In genomic region chr19:21651664-21652063, GRCm38 (mm10) we compare ENCODE assay signal across 8 mouse cellular contexts. TPM values are rescaled to one million over a fixed set of nuclear protein-coding genes. Genes with fewer than 3 reads are reported as not detected.
DNase-seq lines count a peak whose midpoint lies in the region; ATAC-seq and TF ChIP-seq lines count a peak whose summit lies in the region.

No protein-coding gene starts in this region.

- DNase-seq in kidney, adult 2 months, result no peak
- DNase-seq in kidney, adult 8-10 months, result no peak
- no peak for DNase-seq in hindbrain, embryonic 11.5 days (ENCODE audit: low spot score)
- DNase-seq in midbrain, embryonic 10.5 days (ENCODE audit: low spot score), result no peak
- DNase-seq in layer of hippocampus, postnatal 36 days, result no peak
- no peak for DNase-seq in thymus, postnatal 10 days (ENCODE audit: low spot score in 2 of 2)

- peak overlapping the region; percentile 76 for H3K9ac ChIP-seq in hindbrain, embryonic 11.5 days (ENCODE audit: low read depth, low read length)

- TF ChIP-seq POLR2A in kidney, adult 2 months (IDR thresholded peaks at IDR 0.05; ENCODE audit: low read depth, low read length), result no peak
- no peak for TF ChIP-seq POLR2A in bone marrow, adult 2 months (IDR thresholded peaks at IDR 0.05; ENCODE audit: borderline replicate concordance, control insufficient read depth, low read depth, low read length)

- ATAC-seq in hindbrain, embryonic 11.5 days (ENCODE audit: low FRiP score), result no peak
- no peak for ATAC-seq in activated CD4-positive, CD25-positive, alpha-beta regulatory T cell, adult 4 months

- H3K4me1 ChIP-seq in kidney, adult 2 months (ENCODE audit: control insufficient read depth, insufficient read depth, low read length), result peaks cover 5% of the 10 kb centered on the region; the same call in 1 of the 2 replicates
- peaks cover 6% of the 10 kb centered on the region for H3K4me1 ChIP-seq in bone marrow, adult 2 months (ENCODE audit: control insufficient read depth, insufficient read depth, low read length)
- peaks cover 2% of the 10 kb centered on the region; the same call in 1 of the 2 replicates for H3K4me1 ChIP-seq in hindbrain, embryonic 11.5 days (replicated peaks; ENCODE audit: control insufficient read depth, insufficient read depth, low read length)
- peaks cover 37% of the 10 kb centered on the region for H3K4me1 ChIP-seq in midbrain, embryonic 10.5 days

- H3K27me3 ChIP-seq in kidney, adult 2 months (replicated peaks; ENCODE audit: control insufficient read depth, insufficient read depth, low read length), result no peaks in the 10 kb centered on the region
- no peaks in the 10 kb centered on the region for H3K27me3 ChIP-seq in hindbrain, embryonic 11.5 days (ENCODE audit: control insufficient read depth, insufficient read depth, low read length)
- H3K27me3 ChIP-seq in midbrain, embryonic 10.5 days (ENCODE audit: low read depth, poor library complexity, severe bottlenecking), result no peaks in the 10 kb centered on the region

- no peak overlapping the region for H3K27ac ChIP-seq in kidney, adult 2 months (ENCODE audit: insufficient read depth, low read depth, low read length)
- no peak overlapping the region for H3K27ac ChIP-seq in bone marrow, adult 2 months (ENCODE audit: control insufficient read depth, insufficient read depth, low read depth, low read length, poor library complexity)
- H3K27ac ChIP-seq in hindbrain, embryonic 11.5 days (ENCODE audit: low read depth, low read length), result no peak overlapping the region
- peak overlapping the region; percentile 99 for H3K27ac ChIP-seq in midbrain, embryonic 10.5 days (replicated peaks)

- no peak for TF ChIP-seq CTCF in kidney, adult 2 months (conservative IDR thresholded peaks at IDR 0.05; ENCODE audit: insufficient read depth, insufficient read length, low read depth, low read length)
- no peak for TF ChIP-seq CTCF in bone marrow, adult 2 months (IDR thresholded peaks at IDR 0.05; ENCODE audit: control insufficient read depth, insufficient read depth, low read length)

- H3K4me2 ChIP-seq in hindbrain, embryonic 11.5 days (replicated peaks; ENCODE audit: low read depth, low read length), result peak overlapping the region; percentile 67

- no peaks in the 10 kb centered on the region for H3K36me3 ChIP-seq in kidney, adult 2 months (ENCODE audit: control insufficient read depth, insufficient read depth, low read length)
- no peaks in the 10 kb centered on the region for H3K36me3 ChIP-seq in hindbrain, embryonic 11.5 days (ENCODE audit: control insufficient read depth, insufficient read depth, low read length)
- peaks cover 5% of the 10 kb centered on the region for H3K36me3 ChIP-seq in midbrain, embryonic 10.5 days

- WGBS in kidney, adult 2 months, result 28% methylated on average over 6 of the region's 6 CpGs
- WGBS in bone marrow, adult 2 months, result 54% methylated on average over 6 of the region's 6 CpGs
- WGBS in hindbrain, embryonic 11.5 days, result 59% methylated on average over 6 of the region's 6 CpGs
- WGBS in midbrain, embryonic 10.5 days, result 55% methylated on average over 6 of the region's 6 CpGs

- H3K9me3 ChIP-seq in hindbrain, embryonic 11.5 days (ENCODE audit: control insufficient read depth, low read length), result no peaks in the 10 kb centered on the region
- no peaks in the 10 kb centered on the region for H3K9me3 ChIP-seq in midbrain, embryonic 10.5 days (replicated peaks)

- H3K4me3 ChIP-seq in kidney, adult 2 months (ENCODE audit: insufficient read depth, low read depth, low read length), result peak overlapping the region; percentile 67
- peak overlapping the region; percentile 76 for H3K4me3 ChIP-seq in bone marrow, adult 2 months (replicated peaks; ENCODE audit: control insufficient read depth, low read depth, low read length)
- H3K4me3 ChIP-seq in hindbrain, embryonic 11.5 days (ENCODE audit: low read depth, low read length), result peak overlapping the region; percentile 87
- peak overlapping the region; percentile 94 for H3K4me3 ChIP-seq in midbrain, embryonic 10.5 days

RNA-seq across cellular contexts. Expression of gene 1110059E24Rik, which starts 1.1 kb away (rescaled TPM):
- 3.8 and 7.3 TPM in 2 replicates for polyA plus RNA-seq in kidney, adult 2 months (2012; rRNA removed)
- 10.3 and 14.1 TPM in 2 replicates for polyA plus RNA-seq in bone marrow, adult 2 months (2011; ENCODE audit: insufficient read depth, insufficient read length, low replicate concordance, missing spikeins)
- 74.5 and 75.6 TPM in 2 replicates for polyA plus RNA-seq in hindbrain, embryonic 11.5 days (2014; fragmentation: Nextera tagmentation; extraction: Ambion mirVana)
- 78.9 and 79.2 TPM in 2 replicates for polyA plus RNA-seq in midbrain, embryonic 10.5 days (2016; fragmentation: Nextera tagmentation; extraction: Ambion mirVana)
- total RNA-seq in layer of hippocampus, postnatal 36 days (2021), result 10 to 100 TPM; 25.0 to 26.5 TPM
- 10 to 100 TPM; 47.7 to 65.9 TPM for polyA plus RNA-seq in activated CD4-positive, CD25-positive, alpha-beta regulatory T cell, adult 4 months (2017; shearing (Covaris generic))

RNA-seq across cellular contexts. Expression of gene Abhd17b, which starts 1.3 kb away (rescaled TPM):
- polyA plus RNA-seq in kidney, adult 2 months (2012; rRNA removed), result 10.5 and 11.1 TPM in 2 replicates
- polyA plus RNA-seq in bone marrow, adult 2 months (2011; ENCODE audit: insufficient read depth, insufficient read length, low replicate concordance, missing spikeins), result 3.7 and 9.7 TPM in 2 replicates
- 44.5 and 50.2 TPM in 2 replicates for polyA plus RNA-seq in hindbrain, embryonic 11.5 days (2014; fragmentation: Nextera tagmentation; extraction: Ambion mirVana)
- 36.4 and 38.2 TPM in 2 replicates for polyA plus RNA-seq in midbrain, embryonic 10.5 days (2016; fragmentation: Nextera tagmentation; extraction: Ambion mirVana)
- total RNA-seq in layer of hippocampus, postnatal 36 days (2021), result 10 to 100 TPM; 44.3 to 48.0 TPM
- 10 to 100 TPM; 10.4 to 12.0 TPM for polyA plus RNA-seq in activated CD4-positive, CD25-positive, alpha-beta regulatory T cell, adult 4 months (2017; shearing (Covaris generic))
